Mouse (Mus musculus) heart, adult 2 months (tissue): ENCODE data around the gene Bhlha15.

Experiments
- CTCF ChIP-seq: fragments of 200-600 bp; IDR thresholded peaks from 2 replicates; pipeline ENCODE4 v1.8.1; 2022; ENCODE audit warnings: antibody characterized with exemption, mild to moderate bottlenecking, moderate library complexity
- POLR2A ChIP-seq: fragments of 200-500 bp; IDR thresholded peaks from 2 replicates; pipeline ENCODE4 v1.6.1; 2011; ENCODE audit warnings: mild to moderate bottlenecking, low read depth, low read length, control low read depth; ENCODE audit not compliant: insufficient read depth

DNA sequence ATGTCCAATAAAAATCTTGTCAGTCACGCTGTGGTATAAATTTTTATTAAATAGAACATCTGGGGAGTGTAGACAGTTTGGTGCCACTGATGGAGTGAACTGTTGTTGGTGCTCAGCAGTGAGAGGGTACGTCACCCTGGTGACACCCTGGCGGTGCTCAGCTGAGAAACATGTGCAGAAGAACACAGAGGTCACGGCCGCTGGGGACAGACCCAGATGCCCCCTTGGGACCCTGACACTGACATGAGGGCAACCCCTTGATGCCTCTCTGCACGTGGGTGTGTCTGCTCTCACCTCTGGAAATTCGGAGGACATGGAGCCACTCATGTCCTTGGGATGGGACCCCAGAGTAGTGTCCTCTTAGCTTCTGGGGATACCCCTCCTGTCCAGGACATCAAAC is 4.3 kb downstream of the Bhlha15 start:
- TF ChIP-seq POLR2A (no peak), CTCF (no peak)
